Mouse (Mus musculus): ENCODE measurements around the gene Scnn1a. TPM values are rescaled to one million over a fixed set of nuclear protein-coding genes. Genes with fewer than 3 reads are reported as not detected.

The Scnn1a gene
- total RNA-seq, 2 experiments from 2014 or later, result 0.10 to 0.19 TPM

- no peak for DNase-seq
Observed at GRCm38 (mm10) chr6:125309406-125309805, 11.1 kb upstream of the Scnn1a start.

- no peak for DNase-seq
Observed at GRCm38 (mm10) chr6:125312171-125312570, 8.3 kb upstream of the Scnn1a start.

- DNase-seq, result no peak
Observed at GRCm38 (mm10) chr6:125312581-125313355, 7.7 kb upstream of the Scnn1a start.

- DNase-seq, result peak; percentile 94
Observed at GRCm38 (mm10) chr6:125313546-125314230, 6.8 kb upstream of the Scnn1a start, which contains the start of gene Ltbr. Gene Ltbr (minus strand): TSS chr6:125313885.

GRCm38 (mm10) chr6:125314231-125314563, 6.3 kb upstream of the Scnn1a start:
- no peak for DNase-seq

- no peak for DNase-seq
Observed at GRCm38 (mm10) chr6:125314746-125315145, 5.7 kb upstream of the Scnn1a start.

GRCm38 (mm10) chr6:125317077-125317476, 3.4 kb upstream of the Scnn1a start:
- DNase-seq, result no peak

GRCm38 (mm10) chr6:125318981-125319918, 1.2 kb upstream of the Scnn1a start:
- DNase-seq, result no peak

- no peak for DNase-seq
Observed at GRCm38 (mm10) chr6:125319919-125320296, 551 bp upstream of the Scnn1a start.

- no peak for DNase-seq
Observed at GRCm38 (mm10) chr6:125321114-125321855, 826 bp downstream of the Scnn1a start.

- DNase-seq, result no peak
Observed at GRCm38 (mm10) chr6:125322794-125323193, 2.3 kb downstream of the Scnn1a start.

- DNase-seq, result no peak
Observed at GRCm38 (mm10) chr6:125323547-125323946, 3.1 kb downstream of the Scnn1a start.

GRCm38 (mm10) chr6:125325337-125325736, 4.9 kb downstream of the Scnn1a start:
- no peak for DNase-seq

GRCm38 (mm10) chr6:125328243-125328642, 7.8 kb downstream of the Scnn1a start:
- DNase-seq, result no peak

GRCm38 (mm10) chr6:125330626-125331326, 10.3 kb downstream of the Scnn1a start:
- peak; percentile 89 for DNase-seq

- no peak for DNase-seq
Observed at GRCm38 (mm10) chr6:125333112-125333899, 12.8 kb downstream of the Scnn1a start.

GRCm38 (mm10) chr6:125334356-125334755, 13.9 kb downstream of the Scnn1a start:
- DNase-seq, result no peak

- DNase-seq, result no peak
Observed at GRCm38 (mm10) chr6:125338791-125339660, 18.6 kb downstream of the Scnn1a start.

- no peak for DNase-seq
Observed at GRCm38 (mm10) chr6:125340244-125340643, 19.8 kb downstream of the Scnn1a start.

Data from gastrocnemius, postnatal 25 days (tissue).